Mouse (Mus musculus) megakaryocyte-erythroid progenitor cell, adult 5-6 weeks (primary cell): ENCODE results near the gene Gata1. TPM values are rescaled to one million over a fixed set of nuclear protein-coding genes. Genes with fewer than 3 reads are reported as not detected.

Experiments used
- total RNA-seq, 2 experiments: library from RNA; stranded (forward) in 1 of 2; stranded (reverse) in 1 of 2; fragments of 200-1000, 215-1000 nt in 1 of 2; fragments of >200 nt in 1 of 2; fragmentation: Nextera tagmentation in 1 of 2; gene quantifications; 2 replicates each; pipeline ENCODE4 v1.2.3; 2014 to 2017

Gene Gata1
- total RNA-seq, 2 experiments from 2014 or later = 145 to 213 TPM

Other genes with a start within 250 kb of the Gata1 start
- 4.9 and 8.1 TPM in 2 replicates for gene Praf2, start 249.6 kb downstream of the Gata1 start, total RNA-seq (2014; fragmentation: Nextera tagmentation)
- gene Praf2, start 249.6 kb downstream of the Gata1 start, total RNA-seq (2017) = 1.4 and 6.6 TPM in 2 replicates
- gene Ccdc120, start 227.2 kb downstream of the Gata1 start, total RNA-seq (2014; fragmentation: Nextera tagmentation) = 0.74 and 2.3 TPM in 2 replicates
- gene Ccdc120, start 227.2 kb downstream of the Gata1 start, total RNA-seq (2017) = 1.4 and 2.2 TPM in 2 replicates
- 33.5 and 36.5 TPM in 2 replicates for gene Tfe3, start 215.5 kb downstream of the Gata1 start, total RNA-seq (2014; fragmentation: Nextera tagmentation)
- 10.4 and 15.0 TPM in 2 replicates for gene Tfe3, start 215.5 kb downstream of the Gata1 start, total RNA-seq (2017)
- gene Gripap1, start 188.3 kb downstream of the Gata1 start, total RNA-seq (2014; fragmentation: Nextera tagmentation) = 64.4 and 98.4 TPM in 2 replicates
- 78.9 and 102 TPM in 2 replicates for gene Gripap1, start 188.3 kb downstream of the Gata1 start, total RNA-seq (2017)
- gene Kcnd1, start 155.8 kb downstream of the Gata1 start, total RNA-seq (2014; fragmentation: Nextera tagmentation) = 0.55 and 2.2 TPM in 2 replicates
- gene Kcnd1, start 155.8 kb downstream of the Gata1 start, total RNA-seq (2017) = 1.9 and 2.2 TPM in 2 replicates
- 59.5 and 83.5 TPM in 2 replicates for gene Otud5, start 136.7 kb downstream of the Gata1 start, total RNA-seq (2014; fragmentation: Nextera tagmentation)
- 50.0 and 64.6 TPM in 2 replicates for gene Otud5, start 136.7 kb downstream of the Gata1 start, total RNA-seq (2017)
- gene Pim2, start 99.8 kb downstream of the Gata1 start, total RNA-seq (2014; fragmentation: Nextera tagmentation) = 11.4 and 16.2 TPM in 2 replicates
- gene Pim2, start 99.8 kb downstream of the Gata1 start, total RNA-seq (2017) = 2.1 and 2.2 TPM in 2 replicates
- 13.2 and 19.3 TPM in 2 replicates for gene Slc35a2, start 94.0 kb downstream of the Gata1 start, total RNA-seq (2014; fragmentation: Nextera tagmentation)
- 9.8 and 16.1 TPM in 2 replicates for gene Slc35a2, start 94.0 kb downstream of the Gata1 start, total RNA-seq (2017)
- 46.8 and 81.9 TPM in 2 replicates for gene Pqbp1, start 78.8 kb downstream of the Gata1 start, total RNA-seq (2014; fragmentation: Nextera tagmentation)
- gene Pqbp1, start 78.8 kb downstream of the Gata1 start, total RNA-seq (2017) = 176 and 188 TPM in 2 replicates
- 71.7 and 112 TPM in 2 replicates for gene Timm17b, start 78.7 kb downstream of the Gata1 start, total RNA-seq (2014; fragmentation: Nextera tagmentation)
- gene Timm17b, start 78.7 kb downstream of the Gata1 start, total RNA-seq (2017) = 61.4 and 61.5 TPM in 2 replicates
- not detected in 2 replicates for gene Gm10491, start 70.2 kb downstream of the Gata1 start, total RNA-seq (2014; fragmentation: Nextera tagmentation)
- gene Gm10491, start 70.2 kb downstream of the Gata1 start, total RNA-seq (2017) = not detected in 2 replicates
- gene Gm10490, start 68.5 kb downstream of the Gata1 start, total RNA-seq (2014; fragmentation: Nextera tagmentation) = not detected in 2 replicates
- not detected in 2 replicates for gene Gm10490, start 68.5 kb downstream of the Gata1 start, total RNA-seq (2017)
- not detected in 2 replicates for gene Pcsk1n, start 58.2 kb downstream of the Gata1 start, total RNA-seq (2014; fragmentation: Nextera tagmentation)
- not detected in 2 replicates for gene Pcsk1n, start 58.2 kb downstream of the Gata1 start, total RNA-seq (2017)
- not detected in 2 replicates for gene Eras, start 49.5 kb downstream of the Gata1 start, total RNA-seq (2014; fragmentation: Nextera tagmentation)
- not detected in 2 replicates for gene Eras, start 49.5 kb downstream of the Gata1 start, total RNA-seq (2017)
- 9.8 and 9.9 TPM in 2 replicates for gene Hdac6, start 30.2 kb downstream of the Gata1 start, total RNA-seq (2014; fragmentation: Nextera tagmentation)
- 9.1 and 11.8 TPM in 2 replicates for gene Hdac6, start 30.2 kb downstream of the Gata1 start, total RNA-seq (2017)
- gene Glod5, start 40.4 kb upstream of the Gata1 start, total RNA-seq (2014; fragmentation: Nextera tagmentation) = not detected in 2 replicates
- gene Glod5, start 40.4 kb upstream of the Gata1 start, total RNA-seq (2017) = not detected in 2 replicates
- 79.0 and 89.2 TPM in 2 replicates for gene Suv39h1, start 96.7 kb upstream of the Gata1 start, total RNA-seq (2014; fragmentation: Nextera tagmentation)
- 68.2 and 84.3 TPM in 2 replicates for gene Suv39h1, start 96.7 kb upstream of the Gata1 start, total RNA-seq (2017)
- gene Was, start 112.4 kb upstream of the Gata1 start, total RNA-seq (2014; fragmentation: Nextera tagmentation) = 39.5 and 46.0 TPM in 2 replicates
- gene Was, start 112.4 kb upstream of the Gata1 start, total RNA-seq (2017) = 56.1 and 61.3 TPM in 2 replicates
- gene Wdr13, start 154.8 kb upstream of the Gata1 start, total RNA-seq (2014; fragmentation: Nextera tagmentation) = 23.0 TPM in 2 replicates
- 14.9 and 26.6 TPM in 2 replicates for gene Wdr13, start 154.8 kb upstream of the Gata1 start, total RNA-seq (2017)
- gene Rbm3, start 167.8 kb upstream of the Gata1 start, total RNA-seq (2014; fragmentation: Nextera tagmentation) = 798 and 978 TPM in 2 replicates
- gene Rbm3, start 167.8 kb upstream of the Gata1 start, total RNA-seq (2017) = 1,469 and 1,492 TPM in 2 replicates
- gene Tbc1d25, start 198.1 kb upstream of the Gata1 start, total RNA-seq (2014; fragmentation: Nextera tagmentation) = 8.4 and 13.1 TPM in 2 replicates
- 4.8 and 6.9 TPM in 2 replicates for gene Tbc1d25, start 198.1 kb upstream of the Gata1 start, total RNA-seq (2017)
- gene Ebp, start 215.4 kb upstream of the Gata1 start, total RNA-seq (2014; fragmentation: Nextera tagmentation) = 31.3 and 44.2 TPM in 2 replicates
- 46.6 and 58.9 TPM in 2 replicates for gene Ebp, start 215.4 kb upstream of the Gata1 start, total RNA-seq (2017)
- gene Porcn, start 228.5 kb upstream of the Gata1 start, total RNA-seq (2014; fragmentation: Nextera tagmentation) = 2.3 TPM in 1 of 2 replicates, not detected in the other
- gene Porcn, start 228.5 kb upstream of the Gata1 start, total RNA-seq (2017) = 1.5 TPM in 1 of 2 replicates, not detected in the other